Mouse (Mus musculus) adrenal gland, postnatal 10 days (tissue): ENCODE measurements at regions not wholly inside any gene's neighbourhood (a gene's known extent, or its start where the extent isn't known, plus 50 kb on each side); places are given as distances from the start of the nearest gene placed in this dataset.

Source experiments
- DNase-seq: peaks from one replicate; pipeline ENCODE4 v3.0.0; 2021; ENCODE audit warnings: mixed read lengths

GRCm38 (mm10) chr13:80418480-80419183 lies 464.6 kb upstream of the Arrdc3 start:
- no peak for DNase-seq

- no peak for DNase-seq
These were observed 462.8 kb upstream of the Arrdc3 start for GRCm38 (mm10) chr13:80420341-80420740.
